ENCODE assay signal across 33 mouse cellular contexts in the genomic region with DNA sequence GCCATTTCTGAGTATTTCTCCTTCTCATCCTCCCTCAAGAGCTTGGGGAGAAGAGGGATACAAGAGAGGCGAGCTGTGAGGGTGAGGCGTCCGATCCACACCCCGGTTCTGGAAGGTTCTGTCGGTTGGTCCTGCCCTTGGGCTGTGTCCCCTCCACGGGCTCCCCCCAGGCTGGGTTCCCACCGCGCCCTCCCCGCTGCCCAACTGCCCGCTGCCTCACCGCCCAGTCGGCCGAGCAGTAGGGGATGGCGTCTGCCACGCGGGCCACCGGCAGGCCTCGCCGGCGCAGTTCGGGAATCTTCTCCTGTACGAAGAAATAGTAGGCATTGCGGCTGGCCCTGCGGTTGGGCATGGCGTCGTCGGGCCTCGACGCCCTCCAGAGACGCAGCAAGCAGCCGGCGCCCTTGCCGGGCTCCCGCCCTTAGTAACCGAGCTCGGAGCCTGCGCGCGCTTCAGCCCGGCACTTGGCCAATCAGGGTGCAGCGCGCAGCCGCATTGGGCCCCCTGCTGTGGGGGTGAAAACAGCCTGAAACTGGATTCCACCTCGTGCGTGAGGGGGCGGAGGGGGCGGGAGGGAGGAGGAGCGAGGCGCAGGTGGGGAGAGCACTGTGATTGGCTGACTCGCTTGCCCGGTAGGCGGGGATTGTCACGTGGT. TPM values are rescaled to one million over a fixed set of nuclear protein-coding genes. Genes with fewer than 3 reads are reported as not detected.
DNase-seq lines count a peak whose midpoint lies in the region; ATAC-seq lines count a peak whose summit lies in the region.
"Had no signal": no experiment of that assay in that cellular context is flagged by ENCODE, and none has a peak within 500 bp of the region (broad histone marks: within the 10 kb centered on the region; RNA-seq: fewer than 3 reads in every experiment).

A gene (minus strand): TSS at position 433 of the 655 bp plus-strand sequence.

- no peak within 1 kb of the TSS for H3K9ac ChIP-seq in embryonic facial prominence, embryonic 15.5 days
- H3K9ac ChIP-seq in liver, embryonic 11.5 days (ENCODE audit: low read depth, low read length): no peak within 1 kb of the TSS
- H3K9ac ChIP-seq: heart, embryonic 15.5 days; hindbrain, embryonic 12.5 days; intestine, embryonic 15.5 days; limb, embryonic 13.5 days; liver, embryonic 13.5 days; midbrain, embryonic 15.5 days; stomach, embryonic 15.5 days had no signal

- peaks cover 2% of the 10 kb centered on the region; the same call in 1 of the 2 replicates for H3K27me3 ChIP-seq in embryonic facial prominence, embryonic 15.5 days
- no peaks in the 10 kb centered on the region for H3K27me3 ChIP-seq in embryonic facial prominence, embryonic 10.5 days (replicated peaks; ENCODE audit: low read depth, poor library complexity, severe bottlenecking)
- no peaks in the 10 kb centered on the region for H3K27me3 ChIP-seq in liver, embryonic 11.5 days (replicated peaks; ENCODE audit: control insufficient read depth, insufficient read depth, low read length)
- H3K27me3 ChIP-seq: CH12.LX; heart, embryonic 15.5 days; hindbrain, embryonic 12.5 days; intestine, embryonic 15.5 days; limb, embryonic 13.5 days; liver, embryonic 13.5 days; midbrain, embryonic 15.5 days; stomach, embryonic 15.5 days had no signal

- H3K36me3 ChIP-seq in embryonic facial prominence, embryonic 15.5 days: no peaks in the 10 kb centered on the region
- 0 out of 2 replicates have a peak, but pooled peaks cover 7% of the 10 kb centered on the region for H3K36me3 ChIP-seq in embryonic facial prominence, embryonic 10.5 days (replicated peaks)
- H3K36me3 ChIP-seq in liver, embryonic 11.5 days (ENCODE audit: control insufficient read depth, insufficient read depth, low read length): no peaks in the 10 kb centered on the region
- H3K36me3 ChIP-seq: heart, embryonic 15.5 days; hindbrain, embryonic 12.5 days; intestine, embryonic 15.5 days; limb, embryonic 13.5 days; liver, embryonic 13.5 days; midbrain, embryonic 15.5 days; stomach, embryonic 15.5 days had no signal

- H3K9me3 ChIP-seq in embryonic facial prominence, embryonic 15.5 days (replicated peaks): no peaks in the 10 kb centered on the region
- peaks cover 9% of the 10 kb centered on the region for H3K9me3 ChIP-seq in embryonic facial prominence, embryonic 10.5 days
- peaks cover 4% of the 10 kb centered on the region; the same call in 1 of the 2 replicates for H3K9me3 ChIP-seq in liver, embryonic 11.5 days (ENCODE audit: control insufficient read depth, low read length)
- H3K9me3 ChIP-seq: heart, embryonic 15.5 days; intestine, embryonic 15.5 days; liver, embryonic 13.5 days; midbrain, embryonic 15.5 days; stomach, embryonic 15.5 days had no signal

- DNase-seq in embryonic facial prominence, embryonic 10.5 days (ENCODE audit: low spot score): no peak
- no peak for DNase-seq in liver, embryonic 11.5 days (ENCODE audit: low spot score)
- DNase-seq in liver (no peak), R1 (ENCODE audit: low read depth, low spot score) (peak; percentile 85)
- DNase-seq in testis, postnatal 14 days (ENCODE audit: low spot score): peak; percentile 94
- no peak for DNase-seq in thymus, postnatal 10 days (ENCODE audit: low spot score in 2 of 2)
- DNase-seq in embryo, embryonic 10.5 days (ENCODE audit: low spot score): no peak
- DNase-seq: adrenal gland, postnatal 25 days; cerebellum, adult 11-12 months; cerebellum, postnatal 10 days; gastrocnemius, postnatal 25 days; heart, adult 18-20 months; kidney, adult 2 months; kidney, postnatal 36 days; liver, embryonic 13.5 days; lung, adult 18-20 months; lung, postnatal 14 days; right cerebral cortex, postnatal 25 days; thymus, postnatal 14 days had no signal

- no peak within 1 kb of the TSS for H3K4me2 ChIP-seq in embryonic facial prominence, embryonic 15.5 days (replicated peaks)
- H3K4me2 ChIP-seq in liver, embryonic 11.5 days: no peak within 1 kb of the TSS
- H3K4me2 ChIP-seq: heart, embryonic 15.5 days; hindbrain, embryonic 12.5 days; intestine, embryonic 15.5 days; limb, embryonic 13.5 days; liver, embryonic 13.5 days; midbrain, embryonic 15.5 days; stomach, embryonic 15.5 days had no signal

- WGBS in embryonic facial prominence, embryonic 15.5 days: 87% methylated on average over 53 of the region's 53 CpGs
- WGBS in embryonic facial prominence, embryonic 10.5 days: 84% methylated on average over 53 of the region's 53 CpGs
- 77% methylated on average over 53 of the region's 53 CpGs for WGBS in liver, embryonic 11.5 days

- no peak within 1 kb of the TSS for H3K4me3 ChIP-seq in embryonic facial prominence, embryonic 15.5 days (replicated peaks)
- H3K4me3 ChIP-seq in embryonic facial prominence, embryonic 10.5 days: no peak within 1 kb of the TSS
- no peak within 1 kb of the TSS for H3K4me3 ChIP-seq in liver, embryonic 11.5 days (ENCODE audit: low read depth, low read length)
- H3K4me3 ChIP-seq: heart, embryonic 15.5 days; hindbrain, embryonic 12.5 days; intestine, embryonic 15.5 days; layer of hippocampus, adult 2 months; limb, embryonic 13.5 days; liver, embryonic 13.5 days; midbrain, embryonic 10.5 days; midbrain, embryonic 15.5 days; stomach, embryonic 15.5 days had no signal

- peak; percentile 39; the same call in 1 of the 2 replicates for ATAC-seq in embryonic facial prominence, embryonic 15.5 days (ENCODE audit: insufficient number of reproducible peaks, low FRiP score, low TSS enrichment, low read depth)
- peak; percentile 31; the same call in 1 of the 2 replicates for ATAC-seq in liver, embryonic 11.5 days (replicated peaks; ENCODE audit: low FRiP score)
- ATAC-seq: forebrain, embryonic 14.5 days; hindbrain, postnatal 0 days; intestine, embryonic 15.5 days; midbrain, embryonic 15.5 days had no signal

- H3K4me1 ChIP-seq in embryonic facial prominence, embryonic 15.5 days: no peaks in the 10 kb centered on the region
- H3K4me1 ChIP-seq in embryonic facial prominence, embryonic 10.5 days: no peaks in the 10 kb centered on the region
- H3K4me1 ChIP-seq in liver, embryonic 11.5 days (replicated peaks; ENCODE audit: control insufficient read depth, insufficient read depth, low read length): no peaks in the 10 kb centered on the region
- H3K4me1 ChIP-seq: heart, embryonic 15.5 days; hindbrain, embryonic 12.5 days; intestine, embryonic 15.5 days; limb, embryonic 13.5 days; liver, embryonic 13.5 days; midbrain, embryonic 10.5 days; midbrain, embryonic 15.5 days; stomach, embryonic 15.5 days had no signal

- no peak within 1 kb of the TSS for H3K27ac ChIP-seq in embryonic facial prominence, embryonic 15.5 days (replicated peaks)
- no peak within 1 kb of the TSS for H3K27ac ChIP-seq in embryonic facial prominence, embryonic 10.5 days (replicated peaks)
- no peak within 1 kb of the TSS for H3K27ac ChIP-seq in liver, embryonic 11.5 days (ENCODE audit: low read depth, low read length)
- H3K27ac ChIP-seq: heart, embryonic 15.5 days; hindbrain, embryonic 12.5 days; hindbrain, postnatal 0 days; intestine, embryonic 15.5 days; layer of hippocampus, adult 2 months; limb, embryonic 13.5 days; liver, embryonic 13.5 days; midbrain, embryonic 10.5 days; midbrain, embryonic 15.5 days; stomach, embryonic 15.5 days had no signal

RNA-seq across cellular contexts. Expression of the gene that starts here (rescaled TPM):
- not detected in 2 replicates for polyA plus RNA-seq in embryonic facial prominence, embryonic 15.5 days (2015; fragmentation: Nextera tagmentation; extraction: Ambion mirVana)
- polyA plus RNA-seq in embryonic facial prominence, embryonic 10.5 days (2016; fragmentation: Nextera tagmentation; extraction: Ambion mirVana): 0.15 TPM in 1 of 2 replicates, not detected in the other
- not detected in 2 replicates for polyA plus RNA-seq in liver, embryonic 11.5 days (2014; fragmentation: Nextera tagmentation; extraction: Ambion mirVana)
- polyA plus RNA-seq: C2C12; forebrain, embryonic 14.5 days; hindbrain, embryonic 12.5 days; intestine, embryonic 15.5 days; liver, embryonic 13.5 days; midbrain, embryonic 15.5 days; neural tube, embryonic 11.5 days; stomach, embryonic 15.5 days had no signal

Comparison
In these comparisons a context has a peak if more than half of its experiments do, and no peak if none do; other contexts are left out.
1. Peak in ATAC-seq in embryonic facial prominence, embryonic 15.5 days; RNA of the gene not detected or under 1 TPM.
2. Peak in ATAC-seq in liver, embryonic 11.5 days; RNA of the gene not detected or under 1 TPM.
3. DNase-seq: peak in R1 (single experiment) and testis, postnatal 14 days (single experiment); none in embryonic facial prominence, embryonic 10.5 days (single experiment), liver, embryonic 11.5 days (single experiment), liver (single experiment), thymus, postnatal 10 days (0 of 2) and embryo, embryonic 10.5 days (single experiment).